Mouse (Mus musculus): ENCODE results near the gene Ear14. TPM values are rescaled to one million over a fixed set of nuclear protein-coding genes. Genes with fewer than 3 reads are reported as not detected.
A peak's percentile ranks its signal among the peaks of the same experiment; 100 is the strongest.
"Not testable (repeated sequence)": the region's sequence is repeated elsewhere in the genome, so short reads cannot be mapped to it uniquely, and the experiment has no call there.

Gene Ear14
- polyA plus RNA-seq (2014; fragmentation: Nextera tagmentation; extraction: Ambion mirVana): not detected in 2 replicates

DNA sequence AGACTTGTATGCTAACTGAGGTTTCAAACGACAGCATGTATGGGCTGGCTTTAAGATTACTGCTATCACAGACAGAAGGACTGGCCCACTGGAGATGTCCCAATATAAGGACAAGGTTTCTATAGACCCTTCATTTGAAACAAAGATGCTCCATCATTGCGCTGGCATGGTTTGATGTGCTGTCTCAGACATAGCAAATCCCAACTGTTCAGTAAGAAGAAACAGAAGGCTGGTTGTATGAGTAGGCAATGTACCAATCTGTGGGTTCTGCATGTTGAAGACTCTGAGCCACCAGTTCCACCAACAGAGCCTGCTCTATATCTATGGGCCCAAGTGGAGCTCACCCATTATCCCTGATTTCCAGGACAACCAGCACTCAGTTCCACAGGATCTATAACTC is at the start of gene Ear14:
Gene Ear14, plus strand, starts transcription at position 277 of the 400 bp plus-strand sequence.
- ATAC-seq (ENCODE audit: low read depth): no peak

DNA sequence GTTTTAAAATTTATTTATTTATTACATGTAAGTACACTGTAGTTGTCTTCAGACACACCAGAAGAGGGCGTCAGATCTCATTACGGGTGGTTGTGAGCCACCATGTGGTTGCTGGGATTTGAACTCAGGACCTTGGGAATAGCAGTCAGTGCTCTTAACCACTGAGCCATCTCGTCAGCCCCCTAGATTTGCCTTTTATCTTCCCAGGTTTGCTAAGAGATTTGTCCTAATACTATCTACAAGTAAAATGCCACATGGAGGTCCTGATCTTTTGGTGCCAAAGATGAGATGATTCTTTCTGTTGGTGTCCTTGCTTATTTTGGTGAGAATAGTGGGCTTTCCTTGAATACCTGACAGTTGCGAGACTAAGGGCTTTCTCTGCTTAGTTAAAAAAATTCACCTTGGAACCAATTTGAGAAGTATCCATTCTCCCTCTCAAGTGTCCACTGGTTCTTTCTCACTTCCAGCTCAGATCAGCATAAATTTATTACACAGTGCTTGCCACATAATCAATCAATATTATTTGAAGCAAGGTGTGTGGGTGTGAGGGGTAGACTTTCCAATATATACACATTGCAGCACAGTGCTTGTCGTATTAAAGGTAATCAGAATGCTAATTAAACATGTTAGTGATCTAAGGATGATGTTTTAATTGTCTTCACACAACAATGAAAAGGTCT is 47.0 kb upstream of the Ear14 start:
- no peaks in the 10 kb centered on the region for H3K27me3 ChIP-seq (ENCODE audit: control insufficient read depth, insufficient read depth, low read length)
- WGBS: 81% methylated on average over 5 of the region's 5 CpGs
- no peak overlapping the region for H3K4me2 ChIP-seq (ENCODE audit: low read depth, low read length)

More for the DNA sequence above, at the start of gene Ear14:
- H3K9ac ChIP-seq (replicated peaks; ENCODE audit: low read depth, low read length): no peak within 1 kb of the TSS
- no peaks in the 10 kb centered on the region for H3K27me3 ChIP-seq (ENCODE audit: control insufficient read depth, insufficient read depth, low read length)
- no peak within 1 kb of the TSS for H3K4me2 ChIP-seq (ENCODE audit: low read depth, low read length)
- 90% methylated on average over 2 of the region's 2 CpGs for WGBS
- H3K4me3 ChIP-seq (ENCODE audit: low read depth, low read length): no peak within 1 kb of the TSS
- no peak within 1 kb of the TSS for H3K27ac ChIP-seq (ENCODE audit: low read depth, low read length)
- H3K36me3 ChIP-seq (ENCODE audit: control insufficient read depth, insufficient read depth, low read length): no peaks in the 10 kb centered on the region
- H3K9me3 ChIP-seq (ENCODE audit: control insufficient read depth, low read length): no peaks in the 10 kb centered on the region
- no peaks in the 10 kb centered on the region for H3K4me1 ChIP-seq (ENCODE audit: control insufficient read depth, insufficient read depth, low read length)

GRCm38 (mm10) chr14:51156736-51157068 is 46.5 kb upstream of the Ear14 start:
- H3K9ac ChIP-seq (replicated peaks; ENCODE audit: low read depth, low read length): no peak overlapping the region

More for the DNA sequence above, 47.0 kb upstream of the Ear14 start:
- no peak overlapping the region for H3K4me3 ChIP-seq (ENCODE audit: low read depth, low read length)
- H3K9me3 ChIP-seq (ENCODE audit: control insufficient read depth, low read length): no peaks in the 10 kb centered on the region
- no peak overlapping the region for H3K27ac ChIP-seq (ENCODE audit: low read depth, low read length)
- no peaks in the 10 kb centered on the region for H3K36me3 ChIP-seq (ENCODE audit: control insufficient read depth, insufficient read depth, low read length)
- ATAC-seq (ENCODE audit: low read depth): no peak
- H3K4me1 ChIP-seq (ENCODE audit: control insufficient read depth, insufficient read depth, low read length): no peaks in the 10 kb centered on the region
- no peak overlapping the region for H3K9ac ChIP-seq (replicated peaks; ENCODE audit: low read depth, low read length)

DNA sequence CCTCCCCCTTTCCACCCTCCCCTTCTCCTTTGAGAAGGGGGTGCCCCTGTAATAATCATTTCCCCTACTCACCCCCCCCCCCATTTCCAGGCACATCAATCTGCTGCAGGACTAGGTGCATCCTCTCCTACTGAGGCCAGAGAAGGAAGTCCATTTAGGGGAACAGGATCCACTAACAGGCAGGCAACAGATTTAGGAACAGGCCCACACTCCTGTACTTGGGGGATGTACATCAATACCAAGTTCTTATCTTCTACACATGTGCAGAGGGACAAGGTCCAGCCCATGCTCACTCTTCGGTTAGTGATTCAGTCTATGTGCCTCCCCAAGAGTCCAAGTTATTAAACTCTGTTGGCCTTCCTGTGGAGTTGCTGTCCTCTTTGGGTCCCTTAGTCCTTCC is 46.1 kb upstream of the Ear14 start:
- Histone ChIP-seq H3K4me1 (ENCODE audit: control insufficient read depth, insufficient read depth, low read length) (no peaks in the 10 kb centered on the region), H3K4me2 (ENCODE audit: low read depth, low read length) (no peak overlapping the region), H3K9ac (replicated peaks; ENCODE audit: low read depth, low read length) (no peak overlapping the region), H3K27ac (ENCODE audit: low read depth, low read length) (no peak overlapping the region), H3K4me3 (ENCODE audit: low read depth, low read length) (no peak overlapping the region), H3K27me3 (ENCODE audit: control insufficient read depth, insufficient read depth, low read length) (no peaks in the 10 kb centered on the region), H3K9me3 (ENCODE audit: control insufficient read depth, low read length) (no peaks in the 10 kb centered on the region), H3K36me3 (ENCODE audit: control insufficient read depth, insufficient read depth, low read length) (no peaks in the 10 kb centered on the region)
- WGBS: 100% methylated on average over 1 of the region's 1 CpGs
- ATAC-seq (ENCODE audit: low read depth): no peak

More at GRCm38 (mm10) chr14:51156736-51157068, 46.5 kb upstream of the Ear14 start:
- ATAC-seq (ENCODE audit: low read depth): no peak
- no peaks in the 10 kb centered on the region for H3K9me3 ChIP-seq (ENCODE audit: control insufficient read depth, low read length)
- H3K4me3 ChIP-seq (ENCODE audit: low read depth, low read length): no peak overlapping the region
- H3K4me2 ChIP-seq (ENCODE audit: low read depth, low read length): no peak overlapping the region
- H3K4me1 ChIP-seq (ENCODE audit: control insufficient read depth, insufficient read depth, low read length): no peaks in the 10 kb centered on the region
- H3K27ac ChIP-seq (ENCODE audit: low read depth, low read length): no peak overlapping the region
- no peaks in the 10 kb centered on the region for H3K36me3 ChIP-seq (ENCODE audit: control insufficient read depth, insufficient read depth, low read length)
- no peaks in the 10 kb centered on the region for H3K27me3 ChIP-seq (ENCODE audit: control insufficient read depth, insufficient read depth, low read length)
- WGBS: 31% methylated on average over 4 of the region's 4 CpGs

DNA sequence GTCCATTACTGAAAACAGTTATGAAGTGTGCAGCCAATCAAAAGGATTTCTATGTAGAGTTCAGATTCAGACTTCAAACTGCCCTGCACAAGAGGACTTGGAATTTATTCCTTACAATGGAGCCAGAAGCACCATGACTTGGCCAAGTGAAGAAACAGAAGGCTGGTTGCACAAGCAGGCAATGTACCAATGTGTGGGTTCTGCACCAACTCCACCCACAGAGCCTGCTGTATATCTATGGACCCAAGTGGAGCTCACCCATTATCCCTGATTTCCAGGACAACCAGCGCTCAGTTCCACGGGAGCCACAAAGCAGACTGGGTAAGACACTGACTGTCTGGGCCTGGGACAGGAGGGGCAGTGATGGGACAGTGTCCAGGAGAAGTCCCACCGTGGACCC is 41.2 kb upstream of the Ear14 start, which contains the start of gene Rnase2b:
Gene Rnase2b, plus strand, starts transcription at position 285 of the 400 bp plus-strand sequence.
- not testable (repeated sequence) for H3K27ac ChIP-seq (ENCODE audit: low read depth, low read length); H3K4me2 ChIP-seq (ENCODE audit: low read depth, low read length); H3K9ac ChIP-seq (replicated peaks; ENCODE audit: low read depth, low read length); H3K4me3 ChIP-seq (ENCODE audit: low read depth, low read length); H3K9me3 ChIP-seq (ENCODE audit: control insufficient read depth, low read length); H3K27me3 ChIP-seq (ENCODE audit: control insufficient read depth, insufficient read depth, low read length); ATAC-seq (ENCODE audit: low read depth); H3K36me3 ChIP-seq (ENCODE audit: control insufficient read depth, insufficient read depth, low read length); H3K4me1 ChIP-seq (ENCODE audit: control insufficient read depth, insufficient read depth, low read length)
- WGBS: 95% methylated on average over 3 of the region's 3 CpGs

- H3K4me2 ChIP-seq (ENCODE audit: low read depth, low read length); H3K36me3 ChIP-seq (ENCODE audit: control insufficient read depth, insufficient read depth, low read length); ATAC-seq (ENCODE audit: low read depth); H3K27me3 ChIP-seq (ENCODE audit: control insufficient read depth, insufficient read depth, low read length); H3K9ac ChIP-seq (replicated peaks; ENCODE audit: low read depth, low read length); H3K27ac ChIP-seq (ENCODE audit: low read depth, low read length); H3K4me1 ChIP-seq (ENCODE audit: control insufficient read depth, insufficient read depth, low read length); H3K4me3 ChIP-seq (ENCODE audit: low read depth, low read length); H3K9me3 ChIP-seq (ENCODE audit: control insufficient read depth, low read length): not testable (repeated sequence)
- 80% methylated on average over 6 of the region's 6 CpGs for WGBS
These were observed 39.9 kb upstream of the Ear14 start for GRCm38 (mm10) chr14:51163323-51163722.

GRCm38 (mm10) chr14:51165435-51165834 is 37.8 kb upstream of the Ear14 start:
- Histone ChIP-seq H3K9ac (replicated peaks; ENCODE audit: low read depth, low read length) (no peak overlapping the region), H3K27me3 (ENCODE audit: control insufficient read depth, insufficient read depth, low read length) (no peaks in the 10 kb centered on the region), H3K4me3 (ENCODE audit: low read depth, low read length) (no peak overlapping the region), H3K27ac (ENCODE audit: low read depth, low read length) (no peak overlapping the region), H3K36me3 (ENCODE audit: control insufficient read depth, insufficient read depth, low read length) (no peaks in the 10 kb centered on the region), H3K9me3 (ENCODE audit: control insufficient read depth, low read length) (no peaks in the 10 kb centered on the region), H3K4me1 (ENCODE audit: control insufficient read depth, insufficient read depth, low read length) (no peaks in the 10 kb centered on the region), H3K4me2 (ENCODE audit: low read depth, low read length) (no peak overlapping the region)
- WGBS: 100% methylated on average over 1 of the region's 1 CpGs
- no peak for ATAC-seq (ENCODE audit: low read depth)

DNA sequence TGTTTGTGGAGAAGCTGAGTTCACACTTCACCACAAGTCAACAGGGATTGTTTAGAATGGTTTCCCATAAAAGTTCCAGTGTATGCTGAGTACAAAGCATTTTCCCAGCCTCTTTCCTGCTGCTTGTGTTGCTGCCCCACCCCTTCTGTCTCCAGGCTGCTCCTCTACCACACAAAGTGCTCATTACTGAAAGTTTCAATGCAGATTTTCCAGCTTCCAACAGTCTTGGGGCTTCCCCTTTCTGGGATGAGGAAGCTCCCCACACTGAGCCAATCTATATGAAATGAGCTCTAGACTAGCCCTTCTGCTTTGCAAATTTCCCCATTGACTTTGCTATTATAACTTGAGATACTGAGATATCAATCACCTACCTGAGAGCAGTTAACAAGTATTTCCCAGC is 37.1 kb upstream of the Ear14 start:
- Histone ChIP-seq H3K9me3 (ENCODE audit: control insufficient read depth, low read length) (no peaks in the 10 kb centered on the region), H3K9ac (replicated peaks; ENCODE audit: low read depth, low read length) (no peak overlapping the region), H3K27ac (ENCODE audit: low read depth, low read length) (no peak overlapping the region), H3K36me3 (ENCODE audit: control insufficient read depth, insufficient read depth, low read length) (no peaks in the 10 kb centered on the region), H3K4me3 (ENCODE audit: low read depth, low read length) (no peak overlapping the region), H3K4me1 (ENCODE audit: control insufficient read depth, insufficient read depth, low read length) (no peaks in the 10 kb centered on the region), H3K4me2 (ENCODE audit: low read depth, low read length) (no peak overlapping the region), H3K27me3 (ENCODE audit: control insufficient read depth, insufficient read depth, low read length) (no peaks in the 10 kb centered on the region)
- no peak for ATAC-seq (ENCODE audit: low read depth)

- not testable (repeated sequence) for H3K4me2 ChIP-seq (ENCODE audit: low read depth, low read length); H3K27me3 ChIP-seq (ENCODE audit: control insufficient read depth, insufficient read depth, low read length); H3K36me3 ChIP-seq (ENCODE audit: control insufficient read depth, insufficient read depth, low read length); H3K27ac ChIP-seq (ENCODE audit: low read depth, low read length); H3K9ac ChIP-seq (replicated peaks; ENCODE audit: low read depth, low read length); H3K9me3 ChIP-seq (ENCODE audit: control insufficient read depth, low read length); H3K4me1 ChIP-seq (ENCODE audit: control insufficient read depth, insufficient read depth, low read length); H3K4me3 ChIP-seq (ENCODE audit: low read depth, low read length)
- WGBS: 37% methylated on average over 9 of the region's 9 CpGs
- ATAC-seq (ENCODE audit: low read depth): peak; percentile 42; the same call in 1 of the 2 replicates
These were observed 30.9 kb upstream of the Ear14 start for GRCm38 (mm10) chr14:51172095-51172865.

Measured in neural tube, embryonic 14.5 days (tissue).